Mouse (Mus musculus): ENCODE results near the gene Mxi1. TPM values are rescaled to one million over a fixed set of nuclear protein-coding genes. Genes with fewer than 3 reads are reported as not detected.

Gene Mxi1
- total and polyA plus RNA-seq, 3 experiments, result 10.6 to 19.9 (median 18.9) TPM

GRCm38 (mm10) chr19:53366881-53367280 lies 56.6 kb downstream of the Mxi1 start:
- DNase-seq (ENCODE audit: extremely low read depth), result no peak

GRCm38 (mm10) chr19:53369469-53370043 lies 59.2 kb downstream of the Mxi1 start:
- in situ Hi-C loops (cut with MboI; ENCODE audit: low pct_ligation_motif_present, low pct_unique_long_range_greater_than_20kb, low sequenced_read_pairs), result no loop called here
- no peak overlapping the region for H3K4me2 ChIP-seq (ENCODE audit: insufficient read depth, low read depth, poor library complexity, severe bottlenecking)
- peak; percentile 81 for DNase-seq (ENCODE audit: extremely low read depth)
- dilution Hi-C loops (cut with MboI; ENCODE audit: extremely low pct_ligation_motif_present, extremely low pct_unique_long_range_greater_than_20kb, low sequenced_read_pairs), result no loop called here
- H3K9ac ChIP-seq (ENCODE audit: insufficient read depth, low read depth), result no peak overlapping the region
- no peaks in the 10 kb centered on the region for H3K79me2 ChIP-seq (replicated peaks; ENCODE audit: control insufficient read depth, extremely low read depth, insufficient read depth, poor library complexity, severe bottlenecking)
- H3K27me3 ChIP-seq (replicated peaks), result no peaks in the 10 kb centered on the region
- H3K36me3 ChIP-seq (replicated peaks in 1 of 2; ENCODE audit: control insufficient read depth in 1 of 2, insufficient read depth in 1 of 2, low read length in 1 of 2), result peaks cover 3 to 22% of the 10 kb centered on the region in 2 experiments
- peak; percentile 93 for TF ChIP-seq RAD21 (IDR thresholded peaks at IDR 0.05; ENCODE audit: low read depth, low read length)
- peak; percentile 81 for TF ChIP-seq MYC (IDR thresholded peaks at IDR 0.05; ENCODE audit: low read depth, low read length)
- TF ChIP-seq CTCF (conservative IDR thresholded peaks at IDR 0.05 in 1 of 2, IDR thresholded peaks at IDR 0.05 in 1 of 2; ENCODE audit: low read depth in 2 of 2, low read length in 2 of 2), result peak; percentile 70 to 94
- TF ChIP-seq USF2 (conservative IDR thresholded peaks at IDR 0.05; ENCODE audit: low read depth, low read length), result no peak
- TF ChIP-seq USF1 (IDR thresholded peaks at IDR 0.05; ENCODE audit: low read depth, low read length), result no peak
- peak; percentile 97 for TF ChIP-seq SMC3 (IDR thresholded peaks at IDR 0.05; ENCODE audit: low read depth, low read length)
- peak; percentile 79 for TF ChIP-seq ZNF384 (IDR thresholded peaks at IDR 0.05; ENCODE audit: low read depth, low read length)
- no peak for TF ChIP-seq NRF1 (IDR thresholded peaks at IDR 0.05; ENCODE audit: low read depth, low read length)
- H3K27ac ChIP-seq (ENCODE audit: insufficient read depth, low read depth), result no peak overlapping the region
- H3K4me1 ChIP-seq (ENCODE audit: control insufficient read depth in 1 of 2, insufficient read depth in 2 of 2), result peaks cover 0 to 5% of the 10 kb centered on the region in 2 experiments; a peak in 1 of 4 replicates
- H3K4me3 ChIP-seq (replicated peaks in 1 of 3; ENCODE audit: low read depth in 2 of 3, low read length in 2 of 3, poor library complexity in 1 of 3), result no peak overlapping the region
- no peaks in the 10 kb centered on the region for H3K9me3 ChIP-seq (replicated peaks; ENCODE audit: low read length)

More at GRCm38 (mm10) chr19:53366881-53367280, 56.6 kb downstream of the Mxi1 start:
- H3K4me3 ChIP-seq (replicated peaks in 1 of 3; ENCODE audit: low read depth in 2 of 3, low read length in 2 of 3, poor library complexity in 1 of 3), result no peak overlapping the region
- H3K4me1 ChIP-seq (ENCODE audit: control insufficient read depth in 1 of 2, insufficient read depth in 2 of 2), result peaks cover 0 to 5% of the 10 kb centered on the region in 2 experiments; a peak in 1 of 4 replicates
- TF ChIP-seq MEF2A (IDR thresholded peaks at IDR 0.05; ENCODE audit: borderline replicate concordance, low read depth, low read length) (no peak), ZC3H11A (IDR thresholded peaks at IDR 0.05; ENCODE audit: low read depth, low read length) (no peak), MYC (IDR thresholded peaks at IDR 0.05; ENCODE audit: low read depth, low read length) (no peak), ELF1 (IDR thresholded peaks at IDR 0.05; ENCODE audit: low read depth, low read length) (no peak)
- in situ Hi-C loops (cut with MboI; ENCODE audit: low pct_ligation_motif_present, low pct_unique_long_range_greater_than_20kb, low sequenced_read_pairs) (no loop called here), dilution Hi-C loops (cut with MboI; ENCODE audit: extremely low pct_ligation_motif_present, extremely low pct_unique_long_range_greater_than_20kb, low sequenced_read_pairs) (no loop called here)
- H3K4me2 ChIP-seq (ENCODE audit: insufficient read depth, low read depth, poor library complexity, severe bottlenecking), result no peak overlapping the region
- no peak overlapping the region for H3K27ac ChIP-seq (ENCODE audit: insufficient read depth, low read depth)
- peaks cover 0 to 9% of the 10 kb centered on the region in 2 experiments for H3K36me3 ChIP-seq (replicated peaks in 1 of 2; ENCODE audit: control insufficient read depth in 1 of 2, insufficient read depth in 1 of 2, low read length in 1 of 2)
- H3K79me2 ChIP-seq (replicated peaks; ENCODE audit: control insufficient read depth, extremely low read depth, insufficient read depth, poor library complexity, severe bottlenecking), result no peaks in the 10 kb centered on the region
- peaks cover 3% of the 10 kb centered on the region for H3K9me3 ChIP-seq (replicated peaks; ENCODE audit: low read length)
- H3K27me3 ChIP-seq (replicated peaks), result no peaks in the 10 kb centered on the region
- no peak overlapping the region for H3K9ac ChIP-seq (ENCODE audit: insufficient read depth, low read depth)

- H3K27me3 ChIP-seq (replicated peaks), result no peaks in the 10 kb centered on the region
- peaks cover 8 to 28% of the 10 kb centered on the region in 2 experiments for H3K36me3 ChIP-seq (replicated peaks in 1 of 2; ENCODE audit: control insufficient read depth in 1 of 2, insufficient read depth in 1 of 2, low read length in 1 of 2)
- no peak overlapping the region for H3K27ac ChIP-seq (ENCODE audit: insufficient read depth, low read depth)
- no peaks in the 10 kb centered on the region for H3K79me2 ChIP-seq (replicated peaks; ENCODE audit: control insufficient read depth, extremely low read depth, insufficient read depth, poor library complexity, severe bottlenecking)
- H3K9ac ChIP-seq (ENCODE audit: insufficient read depth, low read depth), result no peak overlapping the region
- no peak overlapping the region for H3K4me2 ChIP-seq (ENCODE audit: insufficient read depth, low read depth, poor library complexity, severe bottlenecking)
- DNase-seq (ENCODE audit: extremely low read depth), result no peak
- H3K4me1 ChIP-seq (ENCODE audit: control insufficient read depth in 1 of 2, insufficient read depth in 2 of 2), result peaks cover 0 to 5% of the 10 kb centered on the region in 2 experiments; a peak in 1 of 4 replicates
- dilution Hi-C loops (cut with MboI; ENCODE audit: extremely low pct_ligation_motif_present, extremely low pct_unique_long_range_greater_than_20kb, low sequenced_read_pairs) (no loop called here), in situ Hi-C loops (cut with MboI; ENCODE audit: low pct_ligation_motif_present, low pct_unique_long_range_greater_than_20kb, low sequenced_read_pairs) (no loop called here)
- no peak for TF ChIP-seq JUN (IDR thresholded peaks at IDR 0.05; ENCODE audit: insufficient read depth, low read depth, low read length)
- no peak for TF ChIP-seq TCF12 (IDR thresholded peaks at IDR 0.05; ENCODE audit: low read depth, low read length)
- TF ChIP-seq MAX (IDR thresholded peaks at IDR 0.05; ENCODE audit: low read length), result no peak
- TF ChIP-seq HCFC1 (IDR thresholded peaks at IDR 0.05; ENCODE audit: low read depth, low read length), result no peak
- no peak for TF ChIP-seq POLR2A (IDR thresholded peaks at IDR 0.05; ENCODE audit: low read depth, low read length)
- no peak for TF ChIP-seq CHD1 (IDR thresholded peaks at IDR 0.05; ENCODE audit: low read depth, low read length)
- TF ChIP-seq MXI1 (IDR thresholded peaks at IDR 0.05; ENCODE audit: low read depth, low read length), result no peak
- TF ChIP-seq POLR2AphosphoS2 (IDR thresholded peaks at IDR 0.05; ENCODE audit: low read depth, low read length), result no peak
- no peak for TF ChIP-seq ETS1 (conservative IDR thresholded peaks at IDR 0.05; ENCODE audit: low read depth, low read length)
- no peak for TF ChIP-seq EP300 (IDR thresholded peaks at IDR 0.05; ENCODE audit: low read length)
- TF ChIP-seq BHLHE40 (IDR thresholded peaks at IDR 0.05; ENCODE audit: low read depth, low read length), result no peak
- no peak for TF ChIP-seq ZNF384 (IDR thresholded peaks at IDR 0.05; ENCODE audit: low read depth, low read length)
- no peak for TF ChIP-seq MAZ (IDR thresholded peaks at IDR 0.05; ENCODE audit: low read depth, low read length)
- no peak for TF ChIP-seq ZC3H11A (IDR thresholded peaks at IDR 0.05; ENCODE audit: low read depth, low read length)
- no peak for TF ChIP-seq KAT2A (IDR thresholded peaks at IDR 0.05; ENCODE audit: insufficient replicate concordance, low read length)
- no peak for TF ChIP-seq ELF1 (IDR thresholded peaks at IDR 0.05; ENCODE audit: low read depth, low read length)
- no peak for TF ChIP-seq RCOR1 (conservative IDR thresholded peaks at IDR 0.05; ENCODE audit: low read depth, low read length)
- no peak overlapping the region for H3K4me3 ChIP-seq (replicated peaks in 1 of 3; ENCODE audit: low read depth in 2 of 3, low read length in 2 of 3, poor library complexity in 1 of 3)
- H3K9me3 ChIP-seq (replicated peaks; ENCODE audit: low read length), result no peaks in the 10 kb centered on the region
These were observed 59.9 kb downstream of the Mxi1 start for GRCm38 (mm10) chr19:53370233-53370632.

All from CH12.LX (cell line).